Mouse (Mus musculus) heart, adult 2 months (tissue): ENCODE measurements around the gene BC051019. TPM values are rescaled to one million over a fixed set of nuclear protein-coding genes. Genes with fewer than 3 reads are reported as not detected.

ENCODE experiments used
- DNase-seq, 2 experiments: peaks; one replicate each; pipeline ENCODE4 v3.0.0; 2021
- H3K27ac ChIP-seq: fragments of 200-600 bp; 2 replicates; pipeline ENCODE4 v1.8.1; 2022
- H3K27me3 ChIP-seq: fragments of 200-500 bp; 2 replicates; pipeline ENCODE4 v1.6.1; 2012; ENCODE audit warnings: mild to moderate bottlenecking, low read length, inconsistent platforms, mixed read lengths; ENCODE audit not compliant: control insufficient read depth, insufficient read depth
- H3K36me3 ChIP-seq: fragments of 200-500 bp; 2 replicates; pipeline ENCODE4 v1.6.1; 2012; ENCODE audit warnings: low read length, inconsistent platforms; ENCODE audit not compliant: control insufficient read depth, insufficient read depth
- H3K4me1 ChIP-seq: fragments of 200-500 bp; 2 replicates; pipeline ENCODE4 v1.6.1; 2011; ENCODE audit warnings: low read length; ENCODE audit not compliant: control insufficient read depth, insufficient read depth
- H3K4me3 ChIP-seq: fragments of 200-600 bp; 2 replicates; pipeline ENCODE4 v1.8.1; 2022
- H3K79me2 ChIP-seq: fragments of 200-500 bp; replicated peaks from 2 replicates; pipeline ENCODE4 v1.6.1; 2012; ENCODE audit warnings: mild to moderate bottlenecking, inconsistent platforms, low read length, moderate library complexity, mixed read lengths; ENCODE audit not compliant: control insufficient read depth, insufficient read depth
- H3K9ac ChIP-seq: fragments of 200-500 bp; 2 replicates; pipeline ENCODE4 v1.6.1; 2012; ENCODE audit warnings: low read depth, mild to moderate bottlenecking, control low read depth, inconsistent platforms, low read length, mixed read lengths
- CTCF ChIP-seq: fragments of 200-600 bp; IDR thresholded peaks from 2 replicates; pipeline ENCODE4 v1.8.1; 2022; ENCODE audit warnings: antibody characterized with exemption, mild to moderate bottlenecking, moderate library complexity
- EP300 ChIP-seq: fragments of 200-500 bp; IDR thresholded peaks from 2 replicates; pipeline ENCODE4 v1.6.1; 2011; ENCODE audit warnings: low read depth, low read length, control low read depth; ENCODE audit not compliant: insufficient read depth
- POLR2A ChIP-seq: fragments of 200-500 bp; IDR thresholded peaks from 2 replicates; pipeline ENCODE4 v1.6.1; 2011; ENCODE audit warnings: mild to moderate bottlenecking, low read depth, low read length, control low read depth; ENCODE audit not compliant: insufficient read depth
- WGBS: fragments of 180-500 bp; shearing (Covaris S2); methylation state at CpG from one replicate; pipeline ENCODE4 v1.1.7; 2018; 5-methylcytosine and 5-hydroxymethylcytosine counted together
- intact Hi-C: fragments of 180-260 bp; cut with DNase I; formaldehyde crosslinking; loops from one replicate; pipeline ENCODE4 v1.15.1; 2025
- polyA plus RNA-seq: library from polyadenylated mRNA; depleted of rRNA; stranded (reverse); fragments of >200 nt; gene quantifications from 2 replicates; pipeline ENCODE4 v1.2.3, GENCODE M21; 2012
- total RNA-seq, 2 experiments: library from RNA; stranded (reverse); gene quantifications; 2 replicates each; pipeline ENCODE4 v1.2.3; 2021

Gene BC051019
- total and polyA plus RNA-seq, 3 experiments, result 1.5 TPM; not detected in 2

- no peaks in the 10 kb centered on the region for H3K27me3 ChIP-seq
- no peak overlapping the region for H3K4me3 ChIP-seq
- no peak for DNase-seq
- H3K36me3 ChIP-seq, result no peaks in the 10 kb centered on the region
- no peak overlapping the region for H3K27ac ChIP-seq
- H3K9ac ChIP-seq, result no peak overlapping the region
- intact Hi-C loops, result loop anchor here (2.0 kb wide), 1 partner anchor 192 kb away; no protein-coding TSS in a partner anchor
- no peak for TF ChIP-seq POLR2A
- peak; percentile 78 for TF ChIP-seq CTCF
- WGBS, result 53% methylated on average over 9 of the region's 9 CpGs
- H3K79me2 ChIP-seq, result no peaks in the 10 kb centered on the region
- no peaks in the 10 kb centered on the region for H3K4me1 ChIP-seq
Observed at GRCm38 (mm10) chr7:109719286-109719685, 4.4 kb downstream of the BC051019 start.

GRCm38 (mm10) chr7:109713434-109713982 is 10.1 kb downstream of the BC051019 start:
- intact Hi-C loops, result no loop called here
- Histone ChIP-seq H3K27ac (no peak overlapping the region), H3K79me2 (no peaks in the 10 kb centered on the region), H3K36me3 (peaks cover 6% of the 10 kb centered on the region), H3K9ac (no peak overlapping the region), H3K4me3 (no peak overlapping the region), H3K4me1 (peaks cover 4% of the 10 kb centered on the region; the same call in 1 of the 2 replicates), H3K27me3 (no peaks in the 10 kb centered on the region)
- no peak for DNase-seq
- no peak for TF ChIP-seq POLR2A
- TF ChIP-seq CTCF, result no peak
- TF ChIP-seq EP300, result no peak
- WGBS, result 82% methylated on average over 2 of the region's 2 CpGs

DNA sequence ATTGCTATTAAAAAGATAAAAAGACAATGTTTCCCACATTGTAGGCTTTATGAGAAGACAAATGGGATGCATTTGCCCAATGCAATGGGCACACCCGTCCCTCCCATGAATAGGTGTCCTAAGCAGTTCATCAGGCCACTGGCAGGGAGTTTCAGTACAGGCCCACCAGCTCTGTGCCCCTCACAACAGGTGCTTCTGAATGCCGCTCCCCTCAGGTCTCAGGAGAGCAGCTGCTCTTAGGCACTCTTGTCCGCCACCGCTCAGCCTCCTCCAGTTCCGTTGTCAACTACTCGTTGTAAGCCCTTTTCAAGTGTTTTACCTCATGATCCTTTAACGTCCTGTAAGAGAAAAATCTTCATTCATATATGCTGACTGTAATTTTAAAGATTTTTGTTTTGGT is 11.5 kb downstream of the BC051019 start:
- no peak for TF ChIP-seq POLR2A
- no peak for TF ChIP-seq EP300
- no peak for TF ChIP-seq CTCF
- 92% methylated on average over 7 of the region's 7 CpGs for WGBS
- H3K9ac ChIP-seq, result no peak overlapping the region
- H3K27me3 ChIP-seq, result no peaks in the 10 kb centered on the region
- intact Hi-C loops, result no loop called here
- no peak overlapping the region for H3K27ac ChIP-seq
- H3K36me3 ChIP-seq, result peaks cover 7% of the 10 kb centered on the region
- no peak overlapping the region for H3K4me3 ChIP-seq
- peaks cover 6% of the 10 kb centered on the region for H3K4me1 ChIP-seq
- DNase-seq, result no peak
- no peaks in the 10 kb centered on the region for H3K79me2 ChIP-seq

DNA sequence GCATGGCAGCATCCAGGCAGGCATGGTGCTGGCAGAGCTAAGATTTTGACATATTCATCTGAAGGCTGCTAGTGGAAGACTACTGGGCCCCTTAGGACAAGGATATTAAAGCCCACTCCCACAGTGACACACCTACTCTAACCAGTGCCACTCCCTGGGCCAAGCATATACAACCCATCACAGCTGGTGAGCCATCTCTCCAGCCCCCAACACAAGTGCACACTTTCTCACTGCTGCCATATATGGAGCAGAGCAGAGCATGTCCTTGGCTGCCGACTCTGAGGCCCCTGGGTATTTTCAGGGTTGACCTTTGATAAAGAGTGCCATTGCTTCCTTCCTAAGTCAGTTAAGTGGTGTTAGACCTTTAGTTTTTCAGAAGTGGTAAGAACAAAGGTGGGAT is 13.6 kb downstream of the BC051019 start:
- H3K79me2 ChIP-seq, result no peaks in the 10 kb centered on the region
- H3K4me3 ChIP-seq, result no peak overlapping the region
- peaks cover 6% of the 10 kb centered on the region for H3K4me1 ChIP-seq
- H3K36me3 ChIP-seq, result peaks cover 7% of the 10 kb centered on the region
- intact Hi-C loops, result no loop called here
- peak overlapping the region; percentile 53; the same call in 1 of the 2 replicates for H3K27ac ChIP-seq
- TF ChIP-seq POLR2A (no peak), EP300 (no peak), CTCF (no peak)
- 12% methylated on average over 1 of the region's 1 CpGs for WGBS
- H3K27me3 ChIP-seq, result no peaks in the 10 kb centered on the region
- no peak overlapping the region for H3K9ac ChIP-seq
- DNase-seq, result no peak

GRCm38 (mm10) chr7:109708961-109709382 is 14.7 kb downstream of the BC051019 start:
- intact Hi-C loops, result loop anchor here (2.0 kb wide), 1 partner anchor 184 kb away; no protein-coding TSS in a partner anchor

DNA sequence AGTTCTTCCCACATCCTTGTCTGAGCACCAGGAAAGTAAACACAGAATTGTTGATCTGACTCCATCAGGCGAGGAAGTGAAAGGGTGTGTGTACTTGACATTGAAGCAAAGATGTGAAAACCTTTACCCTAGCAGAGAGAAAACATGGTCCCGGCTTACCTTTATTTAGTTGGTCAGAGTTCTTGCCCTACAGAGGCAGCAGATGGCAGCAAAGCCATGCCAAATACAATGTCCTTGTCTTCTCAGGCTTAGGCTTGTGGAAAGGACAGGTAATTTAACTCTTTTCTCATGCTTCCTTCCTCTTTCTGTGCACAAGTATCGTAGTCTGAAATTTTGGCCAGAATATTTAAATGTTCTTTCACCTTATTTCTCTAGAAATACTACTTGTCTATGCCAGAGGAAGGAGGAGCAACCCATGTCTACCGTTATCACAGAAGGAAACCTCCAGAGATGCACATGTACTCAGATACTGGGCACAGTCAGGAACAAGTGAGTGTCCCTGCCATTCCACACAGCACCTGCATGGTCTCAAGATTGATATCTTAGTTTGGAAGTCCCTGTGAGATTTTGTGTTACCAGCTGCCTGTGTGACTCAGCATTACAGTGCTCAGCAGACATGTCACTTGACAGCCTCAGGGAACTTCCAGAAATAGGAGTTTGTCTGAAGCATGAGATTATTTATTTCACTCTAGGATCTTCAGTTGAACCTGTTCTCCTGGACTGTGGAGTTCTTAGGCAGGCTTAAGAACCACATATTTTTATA is 16.4 kb downstream of the BC051019 start:
- Histone ChIP-seq H3K9ac (no peak overlapping the region), H3K27ac (no peak overlapping the region; the same call in 1 of the 2 replicates), H3K4me3 (no peak overlapping the region), H3K79me2 (no peaks in the 10 kb centered on the region), H3K36me3 (peaks cover 7% of the 10 kb centered on the region), H3K4me1 (peaks cover 9% of the 10 kb centered on the region), H3K27me3 (no peaks in the 10 kb centered on the region)
- intact Hi-C loops, result no loop called here
- TF ChIP-seq CTCF (peak; percentile 81), EP300 (0 out of 2 replicates have a peak, but pooled peaks have one; percentile 21), POLR2A (no peak)
- DNase-seq, result peak; percentile 45 to 48
- 30% methylated on average over 4 of the region's 4 CpGs for WGBS

More at GRCm38 (mm10) chr7:109708961-109709382, 14.7 kb downstream of the BC051019 start:
- WGBS, result 30% methylated on average over 3 of the region's 3 CpGs
- Histone ChIP-seq H3K36me3 (peaks cover 7% of the 10 kb centered on the region), H3K4me1 (peaks cover 6% of the 10 kb centered on the region), H3K79me2 (no peaks in the 10 kb centered on the region), H3K27ac (peak overlapping the region; percentile 34), H3K9ac (no peak overlapping the region), H3K4me3 (no peak overlapping the region), H3K27me3 (no peaks in the 10 kb centered on the region)
- peak; percentile 57 to 67 for DNase-seq
- TF ChIP-seq POLR2A, result no peak
- TF ChIP-seq EP300, result peak; percentile 60; the same call in 1 of the 2 replicates
